Mouse (Mus musculus): ENCODE data around the gene Sun1. TPM values are rescaled to one million over a fixed set of nuclear protein-coding genes. Genes with fewer than 3 reads are reported as not detected.

Sun1 gene
- polyA plus RNA-seq, 1 experiment: 125 TPM

DNA sequence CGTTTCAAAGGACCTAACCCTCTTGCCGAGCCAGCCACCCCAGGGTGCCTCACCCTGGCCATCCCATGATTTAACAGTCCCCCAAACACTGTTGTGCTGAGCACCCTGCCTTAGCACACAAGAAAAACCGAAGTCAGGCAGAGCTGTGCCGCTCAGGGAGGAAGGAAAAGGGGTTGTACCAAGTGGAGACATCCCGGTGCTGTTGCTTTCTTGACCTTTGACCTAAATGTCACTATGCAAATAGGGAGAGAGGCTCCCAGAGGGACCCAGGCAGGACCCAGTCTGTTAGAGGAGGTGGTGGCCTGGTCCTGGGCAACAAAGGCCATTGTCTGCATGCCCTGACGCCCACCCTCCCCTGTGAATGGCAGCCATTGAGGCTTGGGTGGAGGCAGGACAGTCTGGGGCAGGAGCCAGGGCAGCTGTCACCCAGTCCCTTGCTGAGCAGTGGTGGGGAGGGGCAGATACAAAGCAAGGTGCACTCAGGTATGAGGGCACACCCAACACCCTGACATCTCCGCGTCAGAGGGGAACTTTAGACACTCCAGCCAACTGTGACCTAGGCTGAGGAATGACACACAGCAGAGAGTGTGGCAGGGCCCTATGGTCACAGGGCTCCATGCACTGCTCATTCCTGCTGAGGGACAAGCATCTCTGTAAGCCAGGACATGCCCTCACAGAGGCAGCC lies 85.1 kb downstream of the Sun1 start:
- no peak overlapping the region for H3K27ac ChIP-seq (ENCODE audit: control insufficient read depth, insufficient read depth, low read depth, low read length)
- H3K27me3 ChIP-seq (ENCODE audit: control insufficient read depth, insufficient read depth, low read length): no peaks in the 10 kb centered on the region
- peaks cover 5% of the 10 kb centered on the region for H3K4me1 ChIP-seq (ENCODE audit: control insufficient read depth, insufficient read depth, low read length)
- H3K36me3 ChIP-seq (ENCODE audit: control insufficient read depth, insufficient read depth, low read length): no peaks in the 10 kb centered on the region
- 0 out of 2 replicates have a peak, but pooled peaks have one; percentile 9 for TF ChIP-seq POLR2A (IDR thresholded peaks at IDR 0.05; ENCODE audit: control insufficient read depth, low read depth, low read length)
- no peak for TF ChIP-seq CTCF (IDR thresholded peaks at IDR 0.05; ENCODE audit: control insufficient read depth, insufficient read depth, insufficient replicate concordance, low read depth, low read length)
- no peak overlapping the region for H3K4me3 ChIP-seq (ENCODE audit: control insufficient read depth, low read depth, low read length)

- Histone ChIP-seq H3K27me3 (ENCODE audit: control insufficient read depth, insufficient read depth, low read length) (no peaks in the 10 kb centered on the region), H3K36me3 (ENCODE audit: control insufficient read depth, insufficient read depth, low read length) (no peaks in the 10 kb centered on the region), H3K27ac (ENCODE audit: control insufficient read depth, insufficient read depth, low read depth, low read length) (no peak overlapping the region), H3K4me3 (ENCODE audit: control insufficient read depth, low read depth, low read length) (no peak overlapping the region), H3K4me1 (ENCODE audit: control insufficient read depth, insufficient read depth, low read length) (peaks cover 5% of the 10 kb centered on the region)
- TF ChIP-seq CTCF (IDR thresholded peaks at IDR 0.05; ENCODE audit: control insufficient read depth, insufficient read depth, insufficient replicate concordance, low read depth, low read length) (no peak), POLR2A (IDR thresholded peaks at IDR 0.05; ENCODE audit: control insufficient read depth, low read depth, low read length) (no peak)
These were observed 85.9 kb downstream of the Sun1 start for GRCm38 (mm10) chr5:139286142-139286941.

DNA sequence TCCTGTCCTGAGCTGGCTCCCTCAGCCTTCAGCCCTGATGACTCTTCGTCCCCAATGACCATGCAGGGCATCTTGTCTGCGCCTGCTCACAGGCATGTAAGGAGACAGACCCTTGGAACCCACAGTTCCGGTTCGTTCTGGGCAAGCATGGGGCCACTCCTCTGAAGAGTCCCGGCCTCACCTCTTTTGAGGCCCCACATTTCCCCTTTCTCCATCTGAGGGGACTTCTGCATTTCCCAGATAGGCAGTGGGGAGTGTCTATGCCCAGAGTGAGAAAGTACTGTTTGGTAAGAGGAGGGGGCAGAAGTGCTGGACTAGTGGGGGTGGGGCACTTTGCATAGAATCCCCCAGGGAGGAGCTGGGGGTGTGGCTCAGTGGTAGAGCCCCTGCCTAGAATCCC lies 86.7 kb downstream of the Sun1 start:
- H3K27ac ChIP-seq (ENCODE audit: control insufficient read depth, insufficient read depth, low read depth, low read length): no peak overlapping the region
- TF ChIP-seq CTCF (IDR thresholded peaks at IDR 0.05; ENCODE audit: control insufficient read depth, insufficient read depth, insufficient replicate concordance, low read depth, low read length): no peak
- no peak for TF ChIP-seq POLR2A (IDR thresholded peaks at IDR 0.05; ENCODE audit: control insufficient read depth, low read depth, low read length)
- H3K4me1 ChIP-seq (ENCODE audit: control insufficient read depth, insufficient read depth, low read length): peaks cover 5% of the 10 kb centered on the region
- no peak overlapping the region for H3K4me3 ChIP-seq (ENCODE audit: control insufficient read depth, low read depth, low read length)
- no peaks in the 10 kb centered on the region for H3K36me3 ChIP-seq (ENCODE audit: control insufficient read depth, insufficient read depth, low read length)
- no peaks in the 10 kb centered on the region for H3K27me3 ChIP-seq (ENCODE audit: control insufficient read depth, insufficient read depth, low read length)

DNA sequence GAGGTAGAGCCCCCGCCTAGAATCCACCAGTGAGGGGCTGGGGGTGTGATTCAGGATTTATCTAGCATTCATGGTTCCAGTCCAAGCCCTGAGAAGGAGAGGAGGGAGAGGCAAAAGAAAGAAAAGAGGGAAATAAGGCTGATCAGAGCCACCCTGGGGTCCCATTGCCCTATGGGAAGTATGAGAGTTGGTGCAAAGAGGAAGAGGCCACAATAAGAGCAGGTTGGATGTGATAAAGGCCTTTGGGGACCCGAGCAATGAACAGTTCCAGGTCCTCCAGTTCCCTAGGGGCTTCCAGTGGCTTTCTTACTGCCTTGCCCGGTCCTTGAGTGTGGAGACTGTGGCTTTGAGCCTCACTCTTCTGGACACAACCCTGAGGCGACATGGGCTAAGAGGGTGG lies 87.3 kb downstream of the Sun1 start:
- H3K4me1 ChIP-seq (ENCODE audit: control insufficient read depth, insufficient read depth, low read length): peaks cover 5% of the 10 kb centered on the region
- TF ChIP-seq POLR2A (IDR thresholded peaks at IDR 0.05; ENCODE audit: control insufficient read depth, low read depth, low read length): no peak
- TF ChIP-seq CTCF (IDR thresholded peaks at IDR 0.05; ENCODE audit: control insufficient read depth, insufficient read depth, insufficient replicate concordance, low read depth, low read length): no peak
- H3K36me3 ChIP-seq (ENCODE audit: control insufficient read depth, insufficient read depth, low read length): no peaks in the 10 kb centered on the region
- no peaks in the 10 kb centered on the region for H3K27me3 ChIP-seq (ENCODE audit: control insufficient read depth, insufficient read depth, low read length)
- H3K27ac ChIP-seq (ENCODE audit: control insufficient read depth, insufficient read depth, low read depth, low read length): no peak overlapping the region
- H3K4me3 ChIP-seq (ENCODE audit: control insufficient read depth, low read depth, low read length): no peak overlapping the region

DNA sequence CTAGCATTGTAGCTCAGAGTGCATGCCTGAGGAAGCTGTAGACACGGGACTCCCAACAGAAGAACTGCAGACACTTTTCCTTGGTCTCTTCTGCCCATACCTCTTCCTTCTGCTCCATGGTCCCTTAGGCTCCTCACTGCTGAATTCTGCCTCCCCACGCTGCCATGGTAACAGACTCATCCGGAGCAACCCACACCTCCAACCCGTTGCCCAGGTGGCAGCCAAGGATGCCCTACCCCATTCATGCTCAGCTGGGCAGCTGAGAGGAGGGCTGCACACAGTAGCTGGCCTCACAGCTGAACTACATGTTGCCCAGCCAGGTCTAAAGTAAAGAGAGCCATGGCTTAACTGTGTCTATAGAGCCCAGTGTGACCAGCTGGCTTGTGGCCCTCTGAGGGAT lies 88.2 kb downstream of the Sun1 start:
- no peak for TF ChIP-seq POLR2A (IDR thresholded peaks at IDR 0.05; ENCODE audit: control insufficient read depth, low read depth, low read length)
- H3K4me3 ChIP-seq (ENCODE audit: control insufficient read depth, low read depth, low read length): no peak overlapping the region
- no peak overlapping the region for H3K27ac ChIP-seq (ENCODE audit: control insufficient read depth, insufficient read depth, low read depth, low read length)
- no peaks in the 10 kb centered on the region for H3K27me3 ChIP-seq (ENCODE audit: control insufficient read depth, insufficient read depth, low read length)
- peaks cover 5% of the 10 kb centered on the region for H3K4me1 ChIP-seq (ENCODE audit: control insufficient read depth, insufficient read depth, low read length)
- H3K36me3 ChIP-seq (ENCODE audit: control insufficient read depth, insufficient read depth, low read length): no peaks in the 10 kb centered on the region

GRCm38 (mm10) chr5:139290467-139291259 lies 90.2 kb downstream of the Sun1 start:
- H3K27me3 ChIP-seq (ENCODE audit: control insufficient read depth, insufficient read depth, low read length): no peaks in the 10 kb centered on the region
- TF ChIP-seq CTCF (IDR thresholded peaks at IDR 0.05; ENCODE audit: control insufficient read depth, insufficient read depth, insufficient replicate concordance, low read depth, low read length) (no peak), POLR2A (IDR thresholded peaks at IDR 0.05; ENCODE audit: control insufficient read depth, low read depth, low read length) (no peak)
- no peak overlapping the region for H3K27ac ChIP-seq (ENCODE audit: control insufficient read depth, insufficient read depth, low read depth, low read length)
- H3K4me3 ChIP-seq (ENCODE audit: control insufficient read depth, low read depth, low read length): no peak overlapping the region
- peaks cover 4% of the 10 kb centered on the region for H3K4me1 ChIP-seq (ENCODE audit: control insufficient read depth, insufficient read depth, low read length)
- no peaks in the 10 kb centered on the region for H3K36me3 ChIP-seq (ENCODE audit: control insufficient read depth, insufficient read depth, low read length)
